Mouse (Mus musculus): ENCODE results near the gene Ell. TPM values are rescaled to one million over a fixed set of nuclear protein-coding genes. Genes with fewer than 3 reads are reported as not detected.

The Ell gene
- total RNA-seq, 2 experiments from 2014 or later: 12.7 to 19.8 TPM

DNA sequence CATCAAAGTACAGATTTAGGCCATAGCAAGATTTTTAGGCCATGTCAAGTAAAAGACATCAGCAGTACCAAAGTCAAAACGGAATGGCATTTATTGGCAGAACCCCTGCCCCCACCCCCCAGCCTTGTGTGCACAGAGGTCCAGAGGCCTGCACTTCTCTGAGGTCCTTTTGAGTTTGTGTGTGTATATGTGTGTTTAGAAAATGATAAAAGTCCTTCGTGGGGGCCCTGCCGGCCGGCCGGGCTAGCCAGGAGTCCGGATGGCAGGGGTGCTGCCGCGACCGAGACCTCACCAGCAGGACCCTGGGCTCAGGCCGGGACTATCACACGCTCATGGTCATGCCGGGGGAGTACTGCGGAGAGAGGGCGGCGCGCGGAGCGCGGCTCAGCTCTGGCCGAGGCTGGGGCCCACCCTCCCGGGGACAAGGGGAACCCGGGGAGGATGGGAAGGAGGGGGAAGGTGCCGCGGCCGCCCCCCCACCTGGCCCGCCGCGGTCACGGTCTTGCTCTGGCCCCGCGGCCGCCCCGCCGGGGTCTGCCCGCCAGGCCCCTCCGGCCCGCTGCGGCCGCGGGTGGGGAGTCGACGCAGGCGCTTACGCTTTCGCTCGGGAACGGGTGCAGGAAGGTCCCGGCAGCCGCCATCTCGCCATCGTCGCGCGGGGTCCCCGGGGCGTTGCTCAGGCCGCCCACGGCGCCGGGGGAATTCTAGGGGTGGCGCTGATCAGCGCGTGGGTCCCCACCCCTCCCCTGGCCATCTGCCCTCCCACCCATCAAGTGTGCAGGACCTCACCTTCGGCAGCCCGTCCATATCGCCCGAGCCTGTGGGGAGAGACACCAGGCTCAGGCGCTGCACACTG is 58.4 kb downstream of the Ell start:
- DNase-seq: no peak

DNA sequence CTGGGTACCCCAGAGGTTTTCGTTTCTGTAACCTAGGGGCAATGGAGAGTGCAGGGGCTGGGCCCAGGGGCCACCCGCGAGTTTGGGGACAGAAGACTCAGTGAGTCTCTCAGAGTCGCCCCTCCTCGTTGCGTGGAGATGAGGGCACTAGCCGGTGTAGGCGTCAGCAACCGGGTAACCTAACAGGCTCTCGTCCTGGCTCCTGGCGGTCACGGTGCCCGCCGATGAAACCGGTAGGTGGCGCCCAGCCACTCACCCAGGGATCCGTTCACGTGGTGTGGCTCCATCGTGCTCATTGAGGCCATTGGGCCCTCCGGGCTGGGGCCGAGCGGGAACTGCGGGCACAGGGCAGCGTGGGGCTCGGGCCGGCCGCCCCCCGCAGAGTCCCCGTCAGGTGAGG is 59.0 kb downstream of the Ell start:
- DNase-seq: peak; percentile 81

- DNase-seq: no peak
These were observed 59.5 kb downstream of the Ell start for GRCm38 (mm10) chr8:70598722-70599121.

GRCm38 (mm10) chr8:70599507-70600290 is 60.4 kb downstream of the Ell start:
- DNase-seq: no peak

DNA sequence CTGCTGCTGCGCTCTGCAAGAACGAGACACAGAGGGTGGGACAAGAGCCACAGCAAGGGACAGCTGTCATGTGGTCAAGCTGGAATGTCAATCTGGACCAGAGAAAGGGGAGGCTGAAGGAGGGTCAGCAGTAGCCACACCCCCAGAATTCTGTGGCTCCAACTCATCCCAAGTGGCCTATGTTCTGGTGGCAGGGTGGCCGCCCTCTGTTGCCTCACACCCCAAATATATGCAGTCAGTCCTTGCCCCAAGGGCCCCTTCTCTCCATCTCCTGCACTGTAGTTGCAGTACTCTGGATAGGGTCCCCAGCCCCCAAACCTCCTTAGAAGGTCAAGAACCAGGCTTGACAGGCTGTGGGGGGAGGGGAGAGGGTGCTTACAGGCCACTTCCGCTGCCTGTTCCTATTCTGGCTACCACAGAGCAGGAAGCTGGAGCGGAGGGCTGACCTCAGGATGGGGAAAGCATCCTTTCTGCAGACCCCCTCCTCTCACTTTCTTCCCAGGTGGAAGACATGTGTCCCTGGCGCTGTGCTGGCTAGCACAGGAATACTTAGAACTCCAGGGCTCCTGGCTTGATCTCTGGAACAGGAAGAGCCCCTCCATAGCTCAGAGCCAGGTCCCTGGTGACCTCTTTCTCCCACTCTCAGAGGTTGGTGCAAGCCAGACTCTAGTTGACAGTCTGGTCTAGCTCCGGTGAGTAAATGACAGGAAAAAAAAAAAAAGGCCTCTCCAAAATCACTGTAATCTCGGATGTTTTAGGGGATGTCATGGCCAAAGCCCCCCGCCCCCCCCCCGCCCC is 61.4 kb downstream of the Ell start:
- DNase-seq: no peak

- DNase-seq: peak; percentile 70
These were observed 62.0 kb downstream of the Ell start for GRCm38 (mm10) chr8:70601271-70601649.

GRCm38 (mm10) chr8:70602139-70602811 is 63.0 kb downstream of the Ell start:
- DNase-seq: no peak

GRCm38 (mm10) chr8:70604558-70604957 is 65.3 kb downstream of the Ell start:
- no peak for DNase-seq

DNA sequence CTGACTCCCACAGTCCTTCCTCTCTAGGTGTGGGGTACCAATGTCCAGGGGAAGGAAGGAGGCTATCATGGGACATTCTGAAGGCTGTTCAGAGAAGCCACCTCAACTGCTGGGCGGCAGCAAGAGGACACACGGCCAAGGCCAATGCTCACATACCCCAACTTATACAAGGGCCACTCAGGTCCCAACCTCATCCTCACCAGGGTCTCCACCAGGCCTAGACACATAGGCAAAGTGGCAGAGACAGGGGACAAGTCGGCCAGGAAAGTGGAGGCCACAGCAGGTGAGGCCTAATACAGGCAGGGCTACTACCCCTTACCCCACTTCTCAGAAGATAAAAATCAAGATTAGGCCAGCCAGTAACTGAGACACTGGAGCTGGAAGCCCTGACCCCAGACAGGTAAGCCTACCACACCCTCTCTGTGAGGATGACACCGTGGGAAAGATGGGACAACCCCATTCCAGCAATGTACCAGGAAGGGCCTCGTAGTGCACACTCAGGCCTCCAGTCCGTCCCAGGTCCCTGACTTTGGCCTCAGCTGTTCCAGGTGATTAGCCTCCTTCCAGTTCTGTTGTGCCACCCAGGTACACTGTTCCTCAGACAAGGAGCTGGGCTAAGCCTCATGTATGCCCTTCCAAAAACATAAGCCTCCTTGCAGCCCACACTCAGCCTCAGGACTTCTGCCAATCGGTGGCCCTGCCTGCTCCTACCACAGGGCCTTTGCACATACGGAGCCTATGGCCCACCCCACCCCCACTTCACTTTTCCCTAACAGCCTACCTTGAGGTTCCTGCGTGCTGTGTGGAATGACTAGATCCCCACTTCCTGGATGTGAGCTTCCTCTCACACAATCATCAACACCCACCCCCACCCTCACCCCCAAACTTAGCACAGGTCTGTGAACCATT is 66.9 kb downstream of the Ell start:
- DNase-seq: no peak

DNA sequence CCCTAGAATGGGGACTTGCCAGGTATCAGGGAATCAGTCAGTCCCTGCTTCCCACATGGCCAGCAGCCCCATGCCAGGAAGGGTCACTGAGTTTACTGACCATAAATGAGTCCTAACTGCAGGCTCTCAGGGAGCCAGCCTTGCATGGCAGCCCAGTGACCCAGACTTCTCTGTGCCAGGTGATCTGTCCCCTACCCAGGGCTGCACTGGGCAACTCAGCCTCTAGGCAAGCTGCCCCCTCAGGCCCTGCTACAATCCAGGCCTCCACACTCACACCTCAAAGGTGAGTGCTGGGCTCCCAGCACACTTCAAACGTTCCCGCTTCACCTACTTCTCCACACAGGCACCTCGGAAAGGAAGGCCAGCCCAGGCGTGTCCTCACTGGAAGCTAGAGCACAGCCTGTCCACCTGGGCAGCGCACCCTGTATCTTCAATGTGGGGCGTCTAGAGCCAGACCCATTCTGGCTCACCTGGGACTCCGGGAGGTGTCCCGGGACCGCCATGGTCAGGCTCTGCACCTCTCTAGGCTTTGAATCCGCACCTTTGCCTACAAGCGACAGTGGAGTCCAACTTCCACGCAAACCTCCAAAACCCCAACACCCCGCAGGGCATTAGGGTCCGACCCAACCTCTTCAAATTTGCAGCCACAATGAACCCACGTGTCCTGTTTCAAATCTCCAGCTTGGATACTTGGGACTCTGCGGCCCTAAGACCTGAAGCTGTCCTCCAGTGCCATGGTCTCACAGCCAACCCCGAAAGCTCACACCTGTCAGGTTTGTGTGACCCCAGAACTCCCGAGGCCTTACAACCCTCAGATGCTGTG is 67.7 kb downstream of the Ell start:
- no peak for DNase-seq

GRCm38 (mm10) chr8:70607603-70607897 is 68.3 kb downstream of the Ell start:
- no peak for DNase-seq

- DNase-seq: no peak
These were observed 68.9 kb downstream of the Ell start for GRCm38 (mm10) chr8:70607898-70608748.

DNA sequence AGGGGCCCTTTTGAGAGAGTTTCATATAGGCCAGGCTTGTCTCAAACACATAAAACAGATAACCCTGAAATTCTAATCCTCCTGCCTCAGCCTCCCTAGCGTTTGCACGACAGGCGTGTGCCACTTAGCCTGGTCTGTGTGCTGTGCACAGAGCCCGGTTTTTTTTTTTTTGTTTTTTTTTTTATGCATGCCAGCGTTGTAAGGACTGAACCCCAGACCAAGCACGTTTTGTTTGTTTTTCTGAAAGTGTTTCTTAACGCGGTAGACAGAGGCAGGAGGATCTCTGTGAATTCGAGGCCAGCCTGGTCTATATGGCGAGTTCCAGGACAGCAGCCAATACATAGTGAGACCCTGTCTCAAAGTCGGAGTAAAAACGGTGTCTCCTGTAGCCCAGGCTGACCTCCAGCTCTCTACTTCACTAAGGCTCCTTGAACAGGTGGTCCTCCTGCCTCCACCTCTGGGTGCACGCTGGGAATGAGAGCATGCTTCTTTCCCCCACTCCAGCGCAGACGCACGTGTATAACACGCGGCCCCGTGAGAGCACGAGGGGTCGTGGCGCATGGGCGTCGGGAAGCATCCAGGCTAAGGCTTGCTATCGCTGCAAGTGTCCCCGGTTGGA is 69.6 kb downstream of the Ell start, which contains the start of gene Ssbp4:
Gene Ssbp4 (minus strand): TSS at position 124 of the 619 bp plus-strand sequence.
- no peak for DNase-seq

DNA sequence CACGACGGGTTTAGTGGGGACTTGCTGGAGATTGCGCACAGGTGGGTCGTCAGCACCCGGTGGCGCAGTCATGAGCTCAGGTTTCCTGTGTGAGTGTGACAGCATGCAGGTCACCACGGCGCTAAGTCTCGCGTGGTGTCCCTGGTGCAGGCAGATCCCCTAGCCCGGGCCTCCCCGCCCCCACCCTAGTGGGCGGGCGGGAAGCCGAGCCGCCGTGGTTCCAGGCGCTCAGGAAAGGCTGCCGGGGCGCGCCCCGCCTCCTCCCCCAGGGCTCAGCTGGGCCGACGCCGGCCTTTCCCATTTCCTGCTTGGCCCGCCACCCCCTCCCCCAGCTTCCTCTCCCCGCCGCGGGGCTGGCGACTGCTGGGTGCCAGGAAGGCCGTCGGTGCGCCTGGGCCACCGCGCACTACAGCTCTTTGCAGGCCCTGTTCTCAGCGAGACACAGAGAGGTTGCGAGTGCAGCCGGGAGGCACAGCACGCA is 70.2 kb downstream of the Ell start:
- peak; percentile 88 for DNase-seq

GRCm38 (mm10) chr8:70609849-70610795 is 70.9 kb downstream of the Ell start:
- peak; percentile 87 for DNase-seq

- peak; percentile 94 for DNase-seq
These were observed 71.8 kb downstream of the Ell start for GRCm38 (mm10) chr8:70610796-70611771.

All from gastrocnemius, postnatal 10 days (tissue).